Mouse (Mus musculus) adipocyte (in vitro differentiated cells): ENCODE measurements at regions not wholly inside any gene's neighbourhood (a gene's known extent, or its start where the extent isn't known, plus 50 kb on each side); places are given as distances from the start of the nearest gene placed in this dataset.

Source experiments
- DNase-seq: peaks from one replicate; pipeline ENCODE4 v3.0.0-alpha.2; 2016; ENCODE audit warnings: low spot score

GRCm38 (mm10) chr15:61596318-61596717 lies 673.5 kb upstream of the A1bg start:
- no peak for DNase-seq

GRCm38 (mm10) chr15:61588956-61589355 lies 666.1 kb upstream of the A1bg start:
- no peak for DNase-seq

- no peak for DNase-seq
Observed at GRCm38 (mm10) chr15:61582335-61582734, 659.5 kb upstream of the A1bg start.

GRCm38 (mm10) chr15:61563347-61563746 lies 640.5 kb upstream of the A1bg start:
- DNase-seq, result peak; percentile 13

- peak; percentile 78 for DNase-seq
Observed at GRCm38 (mm10) chr15:61562252-61562651, 639.4 kb upstream of the A1bg start.

- DNase-seq, result no peak
Observed at GRCm38 (mm10) chr15:61553908-61554307, 631.1 kb upstream of the A1bg start.

GRCm38 (mm10) chr15:61553081-61553680 lies 630.4 kb upstream of the A1bg start:
- DNase-seq, result peak; percentile 15

GRCm38 (mm10) chr15:61551206-61551605 lies 628.4 kb upstream of the A1bg start:
- DNase-seq, result no peak

GRCm38 (mm10) chr15:61548400-61548799 lies 625.6 kb upstream of the A1bg start:
- DNase-seq, result no peak

- DNase-seq, result no peak
Observed at GRCm38 (mm10) chr15:61546608-61547007, 623.8 kb upstream of the A1bg start.

GRCm38 (mm10) chr15:61544074-61544473 lies 621.3 kb upstream of the A1bg start:
- no peak for DNase-seq

- no peak for DNase-seq
Observed at GRCm38 (mm10) chr15:61541643-61542042, 618.8 kb upstream of the A1bg start.

- DNase-seq, result no peak
Observed at GRCm38 (mm10) chr15:61540753-61541421, 618.1 kb upstream of the A1bg start.

- DNase-seq, result no peak
Observed at GRCm38 (mm10) chr15:61538930-61539329, 616.1 kb upstream of the A1bg start.

- no peak for DNase-seq
Observed at GRCm38 (mm10) chr15:61538169-61538755, 615.5 kb upstream of the A1bg start.

GRCm38 (mm10) chr15:61536332-61536716 lies 613.5 kb upstream of the A1bg start:
- no peak for DNase-seq

GRCm38 (mm10) chr15:61535644-61536331 lies 613.0 kb upstream of the A1bg start:
- peak; percentile 30 for DNase-seq

- no peak for DNase-seq
Observed at GRCm38 (mm10) chr15:61535180-61535579, 612.4 kb upstream of the A1bg start.

- no peak for DNase-seq
Observed at GRCm38 (mm10) chr15:61532808-61533207, 610.0 kb upstream of the A1bg start.

- no peak for DNase-seq
Observed at GRCm38 (mm10) chr15:61532040-61532439, 609.2 kb upstream of the A1bg start.

GRCm38 (mm10) chr15:61523036-61523435 lies 600.2 kb upstream of the A1bg start:
- peak; percentile 44 for DNase-seq

- DNase-seq, result no peak
Observed at GRCm38 (mm10) chr15:61517265-61517664, 594.5 kb upstream of the A1bg start.

GRCm38 (mm10) chr15:61514324-61514723 lies 591.5 kb upstream of the A1bg start:
- DNase-seq, result no peak
